Mouse (Mus musculus) ES-Bruce4 (cell line): ENCODE measurements around the gene Rabl3. TPM values are rescaled to one million over a fixed set of nuclear protein-coding genes. Genes with fewer than 3 reads are reported as not detected.

Source experiments
- H3K27ac ChIP-seq: 2 replicates; pipeline ENCODE4 v1.5.1; 2012; ENCODE audit warnings: low read length, inconsistent platforms; ENCODE audit not compliant: insufficient read depth
- H3K27me3 ChIP-seq: 2 replicates; pipeline ENCODE4 v1.6.1; 2012; ENCODE audit warnings: mild to moderate bottlenecking, low read length, inconsistent platforms; ENCODE audit not compliant: control insufficient read depth, poor library complexity, insufficient read depth, severe bottlenecking
- H3K36me3 ChIP-seq: 2 replicates; pipeline ENCODE4 v1.6.1; 2012; ENCODE audit warnings: inconsistent platforms, mild to moderate bottlenecking, low read length, moderate library complexity; ENCODE audit not compliant: control insufficient read depth, poor library complexity, insufficient read depth, severe bottlenecking
- H3K4me1 ChIP-seq: one replicate; pipeline ENCODE4 v1.8.1; 2011; ENCODE audit warnings: low read length; ENCODE audit not compliant: control insufficient read depth, insufficient read depth
- H3K4me3 ChIP-seq: 2 replicates; pipeline ENCODE4 v1.5.1; 2011; ENCODE audit warnings: low read depth, mild to moderate bottlenecking, low read length
- H3K9ac ChIP-seq: 2 replicates; pipeline ENCODE4 v1.6.1; 2012; ENCODE audit warnings: low read depth, mild to moderate bottlenecking, inconsistent platforms; ENCODE audit not compliant: poor library complexity, severe bottlenecking
- H3K9me3 ChIP-seq: replicated peaks from 2 replicates; pipeline ENCODE4 v1.6.1; 2012; ENCODE audit warnings: mild to moderate bottlenecking, low read length, inconsistent platforms; ENCODE audit not compliant: control insufficient read depth, poor library complexity, insufficient read depth, severe bottlenecking
- CTCF ChIP-seq: IDR thresholded peaks from one replicate; pipeline ENCODE4 v1.8.1; 2011; ENCODE audit warnings: low read depth, low read length
- EP300 ChIP-seq: IDR thresholded peaks from 2 replicates; pipeline ENCODE4 v1.6.1; 2011; ENCODE audit warnings: low read depth, low read length; ENCODE audit not compliant: insufficient read depth
- POLR2A ChIP-seq: IDR thresholded peaks from one replicate; pipeline ENCODE4 v1.8.1; 2011; ENCODE audit warnings: low read length; ENCODE audit not compliant: insufficient read depth
- polyA plus RNA-seq: library from polyadenylated mRNA; stranded (reverse); fragments of >200 nt; gene quantifications from 2 replicates; pipeline ENCODE4 v1.2.4, GENCODE M21; 2011; ENCODE audit warnings: low read depth; ENCODE audit not compliant: missing spikeins, insufficient read depth, insufficient read length

Rabl3 gene
- polyA plus RNA-seq, 1 experiment, result 21.5 TPM

- Histone ChIP-seq H3K4me3 (no peak overlapping the region), H3K9ac (no peak overlapping the region), H3K27ac (no peak overlapping the region), H3K4me1 (no peaks in the 10 kb centered on the region), H3K27me3 (no peaks in the 10 kb centered on the region), H3K9me3 (no peaks in the 10 kb centered on the region), H3K36me3 (peaks cover 58% of the 10 kb centered on the region)
- TF ChIP-seq EP300, result no peak
- peak; percentile 3 for TF ChIP-seq CTCF
Measured at GRCm38 (mm10) chr16:37514644-37515043, 25.0 kb upstream of the Rabl3 start.

DNA sequence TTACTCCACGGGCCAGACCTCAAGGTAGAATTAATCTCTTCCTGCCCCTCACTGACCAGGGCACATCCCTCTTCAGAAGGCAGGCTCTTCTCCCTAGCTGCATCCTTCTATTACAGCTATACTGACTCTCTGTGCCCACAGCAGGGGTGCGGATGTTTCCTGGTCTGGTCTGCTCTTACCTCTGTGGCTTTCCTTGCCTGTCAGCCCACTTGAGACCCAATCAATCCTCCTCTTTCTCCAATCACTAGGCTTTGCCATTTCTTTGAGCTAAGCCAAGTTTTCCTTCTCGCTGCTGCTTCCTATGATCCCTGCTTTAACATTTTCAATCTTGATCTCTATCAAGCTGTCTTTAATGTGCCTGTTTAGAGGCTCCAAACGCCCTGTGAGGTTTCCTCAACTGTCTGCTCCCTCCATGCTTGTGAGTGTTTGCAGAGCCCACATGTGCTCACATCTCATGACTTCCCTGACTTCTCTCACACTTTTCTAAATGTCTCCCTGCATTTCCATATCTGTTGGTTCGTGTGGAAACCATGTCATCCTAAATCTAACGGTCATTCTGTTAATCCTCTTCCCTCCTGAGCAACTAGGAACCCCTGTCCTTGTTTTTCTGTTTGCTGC, 23.2 kb upstream of the Rabl3 start:
- Histone ChIP-seq H3K36me3 (peaks cover 60% of the 10 kb centered on the region), H3K9me3 (peaks cover 8% of the 10 kb centered on the region), H3K9ac (no peak overlapping the region), H3K4me1 (no peaks in the 10 kb centered on the region), H3K27me3 (no peaks in the 10 kb centered on the region), H3K27ac (no peak overlapping the region), H3K4me3 (no peak overlapping the region)
- TF ChIP-seq CTCF, result no peak
- no peak for TF ChIP-seq POLR2A
- TF ChIP-seq EP300, result no peak

- TF ChIP-seq POLR2A (no peak), CTCF (no peak), EP300 (no peak)
- Histone ChIP-seq H3K9me3 (peaks cover 20% of the 10 kb centered on the region), H3K36me3 (peaks cover 61% of the 10 kb centered on the region)
Measured at GRCm38 (mm10) chr16:37517596-37518211, 22.0 kb upstream of the Rabl3 start.

DNA sequence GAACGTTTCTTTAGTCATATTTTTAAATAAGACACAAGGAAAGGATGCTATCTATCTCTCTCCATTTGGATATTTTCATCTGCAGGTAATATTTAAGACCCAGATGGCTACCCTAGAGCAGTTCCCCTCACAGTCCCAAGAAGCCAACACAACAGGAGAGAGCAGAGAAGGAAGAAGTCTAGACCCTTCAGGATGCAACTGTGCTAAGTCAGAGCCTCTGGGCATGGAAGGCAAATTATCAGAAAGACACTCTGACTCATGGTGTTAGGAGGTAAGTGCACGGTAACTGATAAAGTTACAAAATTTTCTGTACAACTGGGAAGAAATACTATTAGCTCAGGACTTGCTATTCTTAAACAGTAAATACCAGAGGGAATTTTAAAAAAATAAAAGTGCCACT, 21.0 kb upstream of the Rabl3 start:
- no peaks in the 10 kb centered on the region for H3K27me3 ChIP-seq
- H3K9ac ChIP-seq, result no peak overlapping the region
- H3K9me3 ChIP-seq, result peaks cover 29% of the 10 kb centered on the region
- H3K36me3 ChIP-seq, result peaks cover 59% of the 10 kb centered on the region
- H3K4me1 ChIP-seq, result no peaks in the 10 kb centered on the region
- no peak overlapping the region for H3K4me3 ChIP-seq
- H3K27ac ChIP-seq, result no peak overlapping the region
- no peak for TF ChIP-seq CTCF
- no peak for TF ChIP-seq POLR2A
- no peak for TF ChIP-seq EP300

More at GRCm38 (mm10) chr16:37517596-37518211, 22.0 kb upstream of the Rabl3 start:
- H3K27ac ChIP-seq, result no peak overlapping the region
- H3K4me1 ChIP-seq, result no peaks in the 10 kb centered on the region
- H3K27me3 ChIP-seq, result no peaks in the 10 kb centered on the region
- no peak overlapping the region for H3K4me3 ChIP-seq
- H3K9ac ChIP-seq, result no peak overlapping the region

GRCm38 (mm10) chr16:37519721-37520120, 20.0 kb upstream of the Rabl3 start:
- H3K27ac ChIP-seq, result no peak overlapping the region
- H3K4me3 ChIP-seq, result no peak overlapping the region
- H3K9ac ChIP-seq, result no peak overlapping the region
- TF ChIP-seq CTCF (no peak), EP300 (no peak), POLR2A (no peak)
- peaks cover 64% of the 10 kb centered on the region for H3K36me3 ChIP-seq
- no peaks in the 10 kb centered on the region for H3K4me1 ChIP-seq
- peaks cover 40% of the 10 kb centered on the region for H3K9me3 ChIP-seq
- no peaks in the 10 kb centered on the region for H3K27me3 ChIP-seq
